Mouse (Mus musculus) liver, embryonic 14.5 days (tissue): Measurements from ENCODE around the gene Sbno2.

ENCODE experiments used
- CTCF ChIP-seq: IDR thresholded peaks from 2 replicates; pipeline ENCODE4 v1.5.1; 2016; ENCODE audit warnings: antibody characterized with exemption, low read depth, control low read depth
- EP300 ChIP-seq: IDR thresholded peaks from 2 replicates; pipeline ENCODE4 v1.6.1; 2016; ENCODE audit warnings: antibody characterized with exemption, low read depth

GRCm38 (mm10) chr10:80120146-80120545 is 14.8 kb upstream of the Sbno2 start:
- TF ChIP-seq CTCF: no peak
- no peak for TF ChIP-seq EP300
